Mouse (Mus musculus): ENCODE data around the gene Sppl2b. TPM values are rescaled to one million over a fixed set of nuclear protein-coding genes. Genes with fewer than 3 reads are reported as not detected.

Sppl2b gene
- total RNA-seq, 2 experiments from 2014 or later, result 24.0 to 28.1 TPM

GRCm38 (mm10) chr10:80880131-80880641 lies 25.1 kb downstream of the Sppl2b start:
- intact Hi-C loops (cut with DNase I; ENCODE audit: low total_unique reads), result no loop called here
- peak; percentile 60 for DNase-seq

GRCm38 (mm10) chr10:80880901-80881300 lies 25.8 kb downstream of the Sppl2b start:
- intact Hi-C loops (cut with DNase I; ENCODE audit: low total_unique reads), result no loop called here
- DNase-seq, result no peak

- intact Hi-C loops (cut with DNase I; ENCODE audit: low total_unique reads), result no loop called here
- peak; percentile 73 for DNase-seq
These were observed 26.2 kb downstream of the Sppl2b start for GRCm38 (mm10) chr10:80881301-80881700.

- DNase-seq, result peak; percentile 71
- intact Hi-C loops (cut with DNase I; ENCODE audit: low total_unique reads), result loop anchor here (2.0 kb wide), 1 partner anchor 106 kb away; no protein-coding TSS in a partner anchor
These were observed 32.1 kb downstream of the Sppl2b start for GRCm38 (mm10) chr10:80887181-80887580.

- DNase-seq, result no peak
- intact Hi-C loops (cut with DNase I; ENCODE audit: low total_unique reads), result no loop called here
These were observed 40.0 kb downstream of the Sppl2b start for GRCm38 (mm10) chr10:80895100-80895499.

- DNase-seq, result no peak
- intact Hi-C loops (cut with DNase I; ENCODE audit: low total_unique reads), result no loop called here
These were observed 40.6 kb downstream of the Sppl2b start for GRCm38 (mm10) chr10:80895697-80896096.

GRCm38 (mm10) chr10:80896581-80897485 lies 41.8 kb downstream of the Sppl2b start:
- intact Hi-C loops (cut with DNase I; ENCODE audit: low total_unique reads), result no loop called here
- no peak for DNase-seq

GRCm38 (mm10) chr10:80897861-80898510 lies 42.9 kb downstream of the Sppl2b start:
- intact Hi-C loops (cut with DNase I; ENCODE audit: low total_unique reads), result no loop called here
- no peak for DNase-seq

GRCm38 (mm10) chr10:80899074-80899473 lies 44.0 kb downstream of the Sppl2b start:
- intact Hi-C loops (cut with DNase I; ENCODE audit: low total_unique reads), result no loop called here

GRCm38 (mm10) chr10:80899591-80900317 lies 44.7 kb downstream of the Sppl2b start:
- no peak for DNase-seq
- intact Hi-C loops (cut with DNase I; ENCODE audit: low total_unique reads), result no loop called here

More at GRCm38 (mm10) chr10:80899074-80899473, 44.0 kb downstream of the Sppl2b start:
- no peak for DNase-seq

- DNase-seq, result peak; percentile 97
- intact Hi-C loops (cut with DNase I; ENCODE audit: low total_unique reads), result no loop called here
These were observed 45.5 kb downstream of the Sppl2b start, which contains the start of gene Timm13 for GRCm38 (mm10) chr10:80900318-80901247. Gene Timm13, minus strand, starts transcription at chr10:80900969.

- intact Hi-C loops (cut with DNase I; ENCODE audit: low total_unique reads), result no loop called here
- no peak for DNase-seq
These were observed 46.6 kb downstream of the Sppl2b start for GRCm38 (mm10) chr10:80901409-80902272.

- intact Hi-C loops (cut with DNase I; ENCODE audit: low total_unique reads), result no loop called here
- DNase-seq, result no peak
These were observed 47.3 kb downstream of the Sppl2b start for GRCm38 (mm10) chr10:80902273-80902940.

- intact Hi-C loops (cut with DNase I; ENCODE audit: low total_unique reads), result no loop called here
- no peak for DNase-seq
These were observed 48.2 kb downstream of the Sppl2b start for GRCm38 (mm10) chr10:80903282-80903681.

GRCm38 (mm10) chr10:80904004-80904693 lies 49.1 kb downstream of the Sppl2b start:
- intact Hi-C loops (cut with DNase I; ENCODE audit: low total_unique reads), result no loop called here
- no peak for DNase-seq

GRCm38 (mm10) chr10:80904709-80905108 lies 49.6 kb downstream of the Sppl2b start:
- no peak for DNase-seq
- intact Hi-C loops (cut with DNase I; ENCODE audit: low total_unique reads), result no loop called here
